Mouse (Mus musculus) mesoderm, embryonic 11.5 days (tissue): Measurements from ENCODE around the gene Sema3d.
A peak's percentile ranks its signal among the peaks of the same experiment; 100 is the strongest.

ENCODE experiments used
- DNase-seq: peaks from one replicate; pipeline ENCODE4 v3.0.0-alpha.2; 2012; ENCODE audit warnings: low read depth, low spot score

Gene Sema3d

DNA sequence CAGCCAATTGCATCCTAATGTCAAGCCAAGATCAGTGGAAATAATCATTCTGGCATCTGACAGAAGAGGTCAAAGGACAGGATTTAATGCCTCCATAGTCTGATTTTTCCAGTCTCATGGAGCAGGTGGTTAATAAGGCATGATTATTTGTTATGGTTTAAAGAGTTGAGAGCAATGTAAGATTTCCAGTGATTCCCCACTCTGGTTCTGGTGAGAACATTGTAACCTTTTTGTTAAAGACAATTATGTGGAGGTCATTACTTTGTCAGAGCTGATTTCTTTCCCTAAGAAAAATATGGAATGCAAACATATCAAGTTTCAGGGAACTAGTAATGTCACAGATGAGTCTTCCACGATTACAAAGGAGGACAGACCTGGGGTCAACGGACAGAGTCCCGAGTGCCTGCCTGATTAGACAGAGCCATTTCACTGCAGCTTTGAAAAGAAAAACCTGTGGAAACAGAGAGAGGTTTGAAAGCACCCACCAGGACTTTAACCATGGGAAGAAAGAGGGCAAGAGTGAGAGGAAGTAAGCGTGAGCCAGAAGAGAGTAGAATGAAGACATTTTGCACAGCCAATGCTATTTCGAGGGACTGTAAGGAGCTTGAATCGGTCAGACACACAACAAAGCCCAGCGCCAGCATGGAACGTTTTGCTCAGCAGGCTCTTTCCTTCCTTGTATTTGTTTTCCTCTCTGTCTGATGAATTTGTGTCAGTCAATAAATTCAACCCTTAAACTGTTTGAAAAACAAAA, 251.2 kb downstream of the Sema3d start:
- peak; percentile 39 for DNase-seq

DNA sequence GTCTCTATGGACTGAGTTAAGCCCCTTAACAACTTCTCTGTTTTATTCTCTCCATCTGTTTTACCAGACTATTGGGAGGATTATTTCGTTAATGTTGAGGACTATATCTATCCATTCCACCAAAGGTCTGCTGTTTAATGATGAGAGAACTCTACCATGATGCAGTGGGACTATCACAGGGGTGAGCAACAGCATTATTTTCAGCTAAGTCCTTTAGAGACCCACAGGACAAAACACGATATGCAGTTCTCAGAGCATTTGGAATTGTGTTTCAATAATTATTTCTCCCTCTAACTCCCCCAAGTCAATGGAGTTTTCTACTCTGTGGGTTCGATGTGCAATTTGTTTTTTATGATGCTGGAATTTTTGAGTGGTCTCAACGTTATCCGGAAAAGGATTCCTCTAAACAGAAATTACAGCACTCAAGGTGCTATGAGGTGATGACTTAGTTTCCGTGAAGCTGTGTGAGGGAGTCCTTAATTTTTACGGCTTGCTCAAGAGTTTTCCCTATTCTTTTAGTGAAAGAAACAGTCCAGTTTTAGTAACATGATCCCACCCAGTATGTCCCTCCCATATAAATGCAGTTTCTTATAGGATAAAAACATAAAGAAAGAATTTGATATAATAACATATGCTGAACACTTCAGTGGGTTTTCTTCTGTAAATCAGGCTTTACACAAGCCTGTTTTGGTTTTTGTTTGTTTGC, 254.7 kb downstream of the Sema3d start:
- no peak for DNase-seq
